Mouse (Mus musculus): ENCODE results near the gene Zfp974.
"Not testable (repeated sequence)": the region's sequence is repeated elsewhere in the genome, so short reads cannot be mapped to it uniquely, and the experiment has no call there.

DNA sequence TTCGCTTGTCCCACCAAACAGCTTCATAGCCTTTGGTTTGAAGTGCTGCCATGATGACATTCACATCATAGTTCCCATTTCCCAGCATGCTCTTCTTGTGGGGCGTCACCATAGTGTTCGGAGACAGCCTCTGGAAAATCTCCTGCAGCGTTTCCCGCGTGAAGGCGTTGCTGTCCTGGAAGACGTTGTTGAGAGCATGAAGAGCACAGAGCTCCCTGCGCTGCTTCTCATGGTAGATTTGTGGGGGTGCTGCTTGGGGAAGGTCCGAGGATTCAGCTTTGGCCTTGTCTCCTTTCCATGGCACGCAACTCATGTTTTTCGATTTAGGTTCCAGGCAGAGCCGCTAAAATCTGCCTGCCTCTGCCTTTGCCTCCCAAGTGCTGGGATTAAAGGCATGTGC lies 20.2 kb upstream of the Zfp974 start:
- not testable (repeated sequence) for TF ChIP-seq GATA1 (IDR thresholded peaks at IDR 0.05; ENCODE audit: borderline replicate concordance, low read length); FLI1 (IDR thresholded peaks at IDR 0.05; ENCODE audit: low read length)
